Mouse (Mus musculus): Measurements from ENCODE around the gene Pkig. TPM values are rescaled to one million over a fixed set of nuclear protein-coding genes. Genes with fewer than 3 reads are reported as not detected.
"Not testable (repeated sequence)": the region's sequence is repeated elsewhere in the genome, so short reads cannot be mapped to it uniquely, and the experiment has no call there.

Pkig gene
- total RNA-seq (2015; ENCODE audit: low replicate concordance) (93.5 and 103 TPM in 2 replicates), total RNA-seq (2017; ENCODE audit: low replicate concordance) (86.6 and 90.7 TPM in 2 replicates)

- ATAC-seq (replicated peaks; ENCODE audit: low FRiP score, poor library complexity, severe bottlenecking) = peak; percentile 90
These were observed at the start of gene Pkig for GRCm38 (mm10) chr2:163657975-163658886. TSS of gene Pkig (plus strand) at chr2:163658386.

GRCm38 (mm10) chr2:163609281-163609975 is 48.8 kb upstream of the Pkig start:
- no peak for ATAC-seq (replicated peaks; ENCODE audit: low FRiP score, poor library complexity, severe bottlenecking)

- ATAC-seq (replicated peaks; ENCODE audit: low FRiP score, poor library complexity, severe bottlenecking) = no peak
These were observed 47.0 kb upstream of the Pkig start for GRCm38 (mm10) chr2:163611176-163611575.

DNA sequence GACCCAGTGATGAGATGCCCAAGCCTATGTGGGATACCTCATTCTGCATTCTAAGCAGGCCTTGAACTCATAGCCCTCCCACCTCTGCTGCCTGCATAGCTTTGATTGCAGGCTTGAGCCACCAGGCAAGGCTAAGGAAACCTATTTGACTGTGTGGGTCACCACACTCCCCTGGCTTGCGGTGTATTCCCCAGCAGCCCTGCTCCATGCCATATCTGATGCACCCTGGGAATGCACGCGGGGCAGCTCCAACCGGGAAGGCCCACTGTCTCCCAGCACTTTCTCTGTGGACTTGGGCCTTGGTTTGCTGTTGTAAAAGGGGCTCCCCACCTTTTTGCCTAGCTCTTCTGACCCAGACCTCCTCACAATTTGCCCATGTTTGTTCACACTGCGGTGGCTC is 45.0 kb upstream of the Pkig start:
- ATAC-seq (replicated peaks; ENCODE audit: low FRiP score, poor library complexity, severe bottlenecking) = no peak

GRCm38 (mm10) chr2:163613990-163614389 is 44.2 kb upstream of the Pkig start:
- no peak for ATAC-seq (replicated peaks; ENCODE audit: low FRiP score, poor library complexity, severe bottlenecking)

DNA sequence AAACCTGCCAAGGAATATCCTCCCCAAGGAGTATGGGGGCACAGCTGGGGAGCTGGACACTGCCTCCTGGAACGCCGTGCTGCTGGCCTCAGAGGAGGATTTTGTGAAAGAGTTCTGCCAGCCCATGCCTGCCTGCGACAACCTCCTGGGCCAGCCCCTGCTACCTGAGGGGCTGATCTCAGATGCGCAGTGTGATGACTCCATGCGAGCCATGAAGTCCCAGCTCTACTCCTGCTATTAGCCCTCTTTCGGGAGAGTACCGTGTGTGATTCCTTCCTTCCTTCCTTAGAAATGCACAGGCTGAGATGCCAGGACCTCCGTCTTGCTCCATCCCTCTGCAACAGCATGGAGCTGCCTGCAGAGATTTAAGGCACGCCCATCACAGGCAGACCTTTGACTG is 42.8 kb upstream of the Pkig start:
- no peak for ATAC-seq (replicated peaks; ENCODE audit: low FRiP score, poor library complexity, severe bottlenecking)

DNA sequence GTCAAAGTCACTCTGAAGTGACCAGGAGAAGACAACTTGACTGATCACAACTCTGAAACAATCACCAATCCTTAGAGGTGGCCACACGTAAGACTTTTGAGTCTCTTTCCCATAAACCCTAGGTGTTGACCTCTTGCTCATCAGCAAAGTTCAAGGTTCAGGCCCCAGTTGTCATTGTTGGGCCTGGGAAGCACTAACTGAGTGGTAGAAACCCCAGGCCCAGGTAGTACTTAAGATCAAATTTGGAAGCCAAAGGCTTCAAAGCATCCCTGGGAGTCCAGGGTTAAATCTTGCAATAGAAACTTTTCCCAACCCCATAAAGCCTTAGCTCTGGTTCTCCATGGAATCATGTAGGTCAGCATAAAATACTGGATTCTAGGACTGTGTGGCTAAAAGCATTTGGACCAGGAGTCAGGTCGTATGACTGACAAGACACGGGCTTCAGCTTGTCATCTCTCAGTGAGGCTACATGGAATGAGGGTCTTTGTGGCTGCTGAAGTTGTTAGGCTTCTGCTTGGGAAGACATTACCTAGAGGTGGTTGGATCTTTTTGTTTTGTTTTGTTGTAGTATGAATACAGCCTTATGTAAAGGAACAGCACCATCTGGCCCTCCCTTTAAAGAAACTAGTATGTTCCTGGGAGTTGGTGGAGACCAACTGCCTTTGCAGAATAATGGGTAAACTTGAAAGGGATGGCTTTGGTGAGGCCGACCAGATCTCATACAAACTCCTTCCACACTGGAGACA is 42.1 kb upstream of the Pkig start:
- ATAC-seq (replicated peaks; ENCODE audit: low FRiP score, poor library complexity, severe bottlenecking) = peak; percentile 7; the same call in 1 of the 2 replicates

GRCm38 (mm10) chr2:163616652-163617227 is 41.4 kb upstream of the Pkig start:
- peak; percentile 9 for ATAC-seq (replicated peaks; ENCODE audit: low FRiP score, poor library complexity, severe bottlenecking)

GRCm38 (mm10) chr2:163617232-163617863 is 40.8 kb upstream of the Pkig start:
- peak; percentile 5 for ATAC-seq (replicated peaks; ENCODE audit: low FRiP score, poor library complexity, severe bottlenecking)

DNA sequence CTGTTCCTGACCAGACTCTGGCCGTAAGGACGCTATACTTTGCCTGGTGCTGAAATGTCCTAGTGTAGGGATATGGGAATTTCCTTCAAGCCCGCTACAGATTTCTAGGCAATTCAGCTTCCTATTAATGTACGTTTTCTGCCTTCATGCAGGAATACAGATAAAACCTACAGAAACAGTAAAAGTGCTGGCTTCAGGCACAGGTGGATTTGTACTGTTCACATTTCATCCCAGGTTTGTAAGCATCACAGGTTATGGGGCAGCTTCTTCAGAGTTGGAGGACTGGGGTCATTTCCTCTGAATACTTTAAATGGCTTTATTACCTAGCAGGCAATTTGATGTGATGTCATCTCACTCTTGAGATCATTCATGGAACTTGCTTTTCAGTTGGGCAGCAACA is 40.3 kb upstream of the Pkig start:
- peak; percentile 6 for ATAC-seq (replicated peaks; ENCODE audit: low FRiP score, poor library complexity, severe bottlenecking)

DNA sequence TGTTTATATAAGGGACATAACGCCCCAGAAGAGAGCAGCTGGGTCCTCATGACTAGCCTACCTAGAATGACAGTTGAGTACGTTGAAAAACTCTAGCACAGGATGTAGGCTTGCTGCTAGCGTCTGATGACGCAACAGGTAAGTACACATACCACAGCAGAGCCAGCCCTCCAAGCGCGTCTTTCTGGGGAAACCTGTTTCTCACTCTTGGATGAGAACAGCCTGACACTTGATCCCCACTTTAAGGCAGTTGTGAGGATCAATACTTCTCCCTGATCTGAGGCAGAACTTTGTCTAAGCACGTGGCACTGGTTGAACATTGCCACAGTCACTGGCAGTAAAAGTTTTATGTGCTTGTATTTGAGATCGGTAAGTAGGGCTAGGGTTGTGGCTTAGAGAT is 37.7 kb upstream of the Pkig start:
- ATAC-seq (replicated peaks; ENCODE audit: low FRiP score, poor library complexity, severe bottlenecking) = no peak

DNA sequence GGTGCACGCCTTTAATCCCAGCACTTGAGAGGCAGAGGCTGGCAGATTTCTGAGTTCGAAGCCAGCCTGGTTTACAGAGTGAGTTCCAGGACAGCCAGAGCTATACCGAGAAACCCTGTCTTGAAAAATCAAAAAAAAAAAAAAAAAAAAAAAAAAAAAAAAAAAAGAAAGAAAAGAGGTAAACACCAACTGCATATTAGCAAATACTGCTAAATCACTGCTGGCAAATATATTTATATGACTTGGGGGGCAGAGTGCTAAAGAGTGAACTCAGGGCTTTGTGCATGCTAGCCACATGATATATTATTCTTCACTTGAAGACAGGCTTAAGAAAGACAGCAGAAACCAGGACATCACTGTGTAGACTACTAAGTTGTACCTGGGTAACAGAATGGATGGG is 36.8 kb upstream of the Pkig start:
- ATAC-seq (replicated peaks; ENCODE audit: low FRiP score, poor library complexity, severe bottlenecking) = not testable (repeated sequence)

DNA sequence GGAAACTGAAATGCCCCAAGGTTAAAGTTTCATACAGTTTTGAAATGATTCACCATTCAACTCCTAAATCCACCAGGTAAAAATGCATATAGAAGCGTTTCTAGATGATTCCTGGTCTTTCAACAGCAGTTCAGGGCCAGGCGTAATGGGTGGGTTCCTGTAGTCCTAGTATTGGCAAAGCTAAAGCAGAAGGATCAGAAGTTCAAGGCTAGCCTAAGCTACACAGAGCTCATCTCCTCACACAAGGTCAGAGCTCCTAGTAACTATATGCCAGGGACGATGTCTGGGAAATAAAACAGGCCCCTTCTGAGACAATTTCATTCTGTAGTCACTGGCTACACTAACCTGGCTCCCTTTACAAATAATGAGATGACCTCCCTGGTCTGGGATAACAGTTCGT is 27.0 kb upstream of the Pkig start:
- no peak for ATAC-seq (replicated peaks; ENCODE audit: low FRiP score, poor library complexity, severe bottlenecking)

GRCm38 (mm10) chr2:163631715-163632114 is 26.5 kb upstream of the Pkig start:
- no peak for ATAC-seq (replicated peaks; ENCODE audit: low FRiP score, poor library complexity, severe bottlenecking)

DNA sequence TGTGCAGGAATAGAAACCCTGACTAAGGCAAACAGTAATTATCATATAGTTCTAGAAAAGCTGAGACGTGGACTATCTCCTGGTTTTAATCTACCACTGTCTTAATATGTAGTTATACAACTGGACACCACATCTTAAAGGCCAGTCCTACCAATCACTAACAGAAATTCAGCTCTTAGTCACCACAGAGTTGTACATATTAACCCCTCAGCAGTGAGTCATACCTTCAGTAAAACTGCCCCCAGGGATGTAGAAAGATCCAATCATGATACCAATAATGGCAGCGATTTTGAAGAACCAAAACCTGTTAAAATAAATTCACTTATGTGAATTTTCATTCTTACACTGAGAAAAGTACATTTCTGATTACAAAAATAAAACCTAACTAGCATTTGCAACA is 24.0 kb upstream of the Pkig start:
- ATAC-seq (replicated peaks; ENCODE audit: low FRiP score, poor library complexity, severe bottlenecking) = no peak

DNA sequence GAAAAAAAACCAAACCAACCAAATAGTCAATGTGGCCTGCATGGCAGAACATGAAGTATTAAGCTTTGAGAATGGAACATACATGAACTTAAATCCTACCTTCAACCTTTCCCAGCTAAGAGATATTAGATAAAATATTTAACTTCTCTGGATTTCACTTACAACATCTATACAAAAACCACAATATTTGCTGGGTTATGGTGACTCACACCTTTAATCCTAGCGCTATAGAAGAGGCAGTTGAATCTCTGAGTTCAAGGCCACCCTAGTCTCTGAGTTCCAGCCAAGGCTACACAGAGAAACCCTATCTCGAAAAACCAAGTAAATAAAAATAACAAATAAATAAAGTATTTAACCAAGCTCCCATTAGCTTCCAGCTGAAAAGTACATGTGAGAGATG is 22.1 kb upstream of the Pkig start:
- ATAC-seq (replicated peaks; ENCODE audit: low FRiP score, poor library complexity, severe bottlenecking) = no peak

DNA sequence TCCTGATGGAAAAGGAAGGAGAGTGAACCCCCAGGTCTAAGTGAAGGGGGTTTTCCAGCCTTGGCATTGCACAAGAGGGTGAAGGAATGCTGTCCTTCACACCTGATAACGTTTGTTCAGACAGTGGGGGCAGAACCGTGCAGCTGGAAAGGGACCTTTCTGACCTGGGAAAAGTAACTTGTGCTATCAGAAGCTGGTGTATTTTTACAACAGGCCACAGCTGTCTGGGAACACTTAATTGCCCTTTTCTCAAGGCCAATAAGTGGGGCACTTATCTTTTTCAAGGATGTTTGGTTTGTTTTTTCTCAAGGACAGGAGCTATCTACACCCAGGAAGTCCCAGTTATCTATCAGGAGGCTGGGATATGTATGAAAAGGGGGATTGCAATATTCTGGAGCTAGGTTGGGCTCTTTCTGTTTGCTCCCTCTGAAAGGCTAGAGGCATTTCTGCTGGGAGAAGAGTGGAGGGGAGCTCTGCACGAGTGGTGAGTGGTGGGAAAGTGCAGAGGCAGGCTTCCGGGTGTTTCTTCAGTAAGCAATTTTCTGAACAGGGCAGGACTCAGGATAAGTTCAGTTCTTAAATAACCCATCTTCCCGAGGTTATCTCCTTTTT is 20.4 kb upstream of the Pkig start:
- no peak for ATAC-seq (replicated peaks; ENCODE audit: low FRiP score, poor library complexity, severe bottlenecking)

GRCm38 (mm10) chr2:163640493-163640892 is 17.7 kb upstream of the Pkig start:
- ATAC-seq (replicated peaks; ENCODE audit: low FRiP score, poor library complexity, severe bottlenecking) = no peak

DNA sequence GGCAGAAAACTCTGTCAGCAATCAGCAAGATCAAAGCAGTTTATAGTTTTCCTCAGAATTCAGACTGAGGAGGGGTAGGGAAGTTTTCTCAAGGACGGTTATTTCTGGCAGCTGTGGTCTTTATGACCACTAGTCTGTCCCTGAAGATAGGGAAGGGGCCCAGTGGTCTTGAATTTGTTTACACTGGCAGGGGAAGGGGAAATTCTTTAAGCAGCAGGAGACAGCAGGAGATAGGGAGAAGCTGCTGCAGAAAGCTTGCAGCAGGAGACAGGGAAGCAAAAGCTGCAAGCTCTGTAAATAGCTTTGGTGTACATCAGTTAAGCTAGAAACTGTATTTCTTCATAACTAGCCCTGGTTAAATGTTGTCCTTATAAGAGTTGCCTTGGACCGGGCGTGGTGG is 16.5 kb upstream of the Pkig start:
- no peak for ATAC-seq (replicated peaks; ENCODE audit: low FRiP score, poor library complexity, severe bottlenecking)

Data from erythroid progenitor cell, adult 5-6 weeks (primary cell).